Mouse (Mus musculus) urinary bladder, postnatal 14 days (tissue): ENCODE measurements around the gene Mchr1.

Source experiments
- DNase-seq: peaks from one replicate; pipeline ENCODE4 v3.0.0; 2021; ENCODE audit warnings: low spot score

The Mchr1 gene

DNA sequence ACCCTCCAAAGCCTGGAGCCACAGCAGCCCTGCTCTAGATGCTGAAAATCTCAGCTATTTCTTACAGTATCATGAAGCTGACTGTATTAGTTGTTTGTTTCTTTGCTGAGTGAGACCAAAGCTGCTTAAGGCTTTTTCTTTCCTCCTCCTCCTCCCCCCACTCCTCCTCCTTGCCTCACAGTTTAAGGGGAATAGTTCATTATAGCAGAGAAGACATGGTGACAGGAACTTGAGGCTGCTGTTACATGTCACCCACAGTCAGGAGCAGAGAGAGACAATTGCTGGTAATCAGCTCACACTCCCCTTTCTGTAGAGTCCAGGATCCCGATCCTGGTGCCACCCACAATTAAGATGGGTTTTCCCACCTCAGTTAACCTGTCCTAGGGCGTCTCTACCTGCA lies 38.1 kb downstream of the Mchr1 start:
- no peak for DNase-seq

DNA sequence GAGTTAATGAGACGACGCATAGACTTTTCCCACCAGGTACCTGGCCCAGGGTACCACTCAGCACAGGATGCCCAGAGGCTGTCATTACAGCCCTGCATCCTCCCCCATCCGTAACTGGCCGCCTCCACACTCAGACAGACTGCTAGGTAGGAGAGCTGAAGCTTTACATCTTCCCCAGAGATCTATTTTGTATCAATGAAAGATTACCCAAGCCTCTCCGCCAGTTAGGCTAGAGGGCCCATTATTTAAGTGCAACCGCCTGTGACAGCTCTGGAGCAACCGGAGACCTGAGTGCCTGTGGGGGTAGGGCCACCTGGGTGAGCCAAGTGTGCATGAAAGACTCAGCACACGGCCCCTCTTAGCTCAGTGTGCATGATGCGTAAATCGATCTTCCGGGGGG lies 42.6 kb downstream of the Mchr1 start:
- DNase-seq = no peak

- no peak for DNase-seq
Observed at GRCm38 (mm10) chr15:81278699-81279098, 43.4 kb downstream of the Mchr1 start.

DNA sequence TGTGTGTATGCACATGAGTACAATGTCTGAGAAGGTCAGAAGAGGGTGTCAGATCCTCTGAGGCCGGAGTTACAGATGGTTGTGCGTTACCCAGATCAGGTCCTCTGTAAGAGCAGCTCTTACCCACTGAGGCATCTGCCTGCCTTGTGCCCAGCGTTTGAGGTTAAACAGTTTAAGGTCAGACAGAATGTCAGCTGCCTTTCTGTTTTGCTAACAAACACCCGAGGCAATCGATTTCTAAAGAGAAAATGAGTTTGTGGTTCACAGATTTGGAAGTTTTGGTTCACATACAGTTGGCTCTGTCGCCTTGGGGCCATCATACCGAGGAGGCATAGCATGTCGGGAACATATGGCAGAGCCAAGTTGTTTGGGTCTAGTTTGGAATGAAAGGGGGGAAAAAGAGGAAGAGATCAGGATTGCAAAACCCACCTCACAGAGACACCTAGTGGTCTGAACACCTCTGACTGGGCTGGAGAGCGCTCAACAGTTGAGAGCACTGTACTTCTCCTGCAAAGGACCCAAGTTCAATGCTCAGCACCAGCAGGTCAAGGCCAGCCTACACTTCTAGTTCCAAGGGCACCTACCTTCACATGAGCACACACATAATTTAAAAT lies 48.9 kb downstream of the Mchr1 start:
- no peak for DNase-seq
